Mouse (Mus musculus): ENCODE data around the gene Lmtk2. TPM values are rescaled to one million over a fixed set of nuclear protein-coding genes. Genes with fewer than 3 reads are reported as not detected.

Gene Lmtk2
- total RNA-seq, 1 experiment from 2014 or later = 9.7 TPM

Other genes with a start within 250 kb of the Lmtk2 start
- gene Ankrd61, start 202.8 kb upstream of the Lmtk2 start, total RNA-seq (2017) = 0.39 TPM in 1 of 2 replicates, not detected in the other
- gene Aimp2, start 190.6 kb upstream of the Lmtk2 start, total RNA-seq (2017) = 84.6 and 98.4 TPM in 2 replicates
- 30.0 and 38.9 TPM in 2 replicates for gene Pms2, start 190.5 kb upstream of the Lmtk2 start, total RNA-seq (2017)
- gene Gm42421, start 172.3 kb upstream of the Lmtk2 start, total RNA-seq (2017) = not detected in 2 replicates
- gene Rsph10b, start 167.4 kb upstream of the Lmtk2 start, total RNA-seq (2017) = not detected in 2 replicates
- 94.4 and 110 TPM in 2 replicates for gene Ccz1, start 85.6 kb upstream of the Lmtk2 start, total RNA-seq (2017)
- gene Ocm, start 73.8 kb upstream of the Lmtk2 start, total RNA-seq (2017) = not detected in 2 replicates
- gene Bhlha15, start 89.8 kb downstream of the Lmtk2 start, total RNA-seq (2017) = 0.34 and 0.37 TPM in 2 replicates
- 3.4 and 5.6 TPM in 2 replicates for gene Tecpr1, start 123.2 kb downstream of the Lmtk2 start, total RNA-seq (2017)
- 13.3 and 16.5 TPM in 2 replicates for gene Bri3, start 144.0 kb downstream of the Lmtk2 start, total RNA-seq (2017)